Mouse (Mus musculus): ENCODE results near the gene Ybx2. TPM values are rescaled to one million over a fixed set of nuclear protein-coding genes. Genes with fewer than 3 reads are reported as not detected.
A peak's percentile ranks its signal among the peaks of the same experiment; 100 is the strongest.
"Not testable (repeated sequence)": the region's sequence is repeated elsewhere in the genome, so short reads cannot be mapped to it uniquely, and the experiment has no call there.

Ybx2 gene
- polyA plus RNA-seq, 1 experiment from 2014 or later, result 5.0 TPM

DNA sequence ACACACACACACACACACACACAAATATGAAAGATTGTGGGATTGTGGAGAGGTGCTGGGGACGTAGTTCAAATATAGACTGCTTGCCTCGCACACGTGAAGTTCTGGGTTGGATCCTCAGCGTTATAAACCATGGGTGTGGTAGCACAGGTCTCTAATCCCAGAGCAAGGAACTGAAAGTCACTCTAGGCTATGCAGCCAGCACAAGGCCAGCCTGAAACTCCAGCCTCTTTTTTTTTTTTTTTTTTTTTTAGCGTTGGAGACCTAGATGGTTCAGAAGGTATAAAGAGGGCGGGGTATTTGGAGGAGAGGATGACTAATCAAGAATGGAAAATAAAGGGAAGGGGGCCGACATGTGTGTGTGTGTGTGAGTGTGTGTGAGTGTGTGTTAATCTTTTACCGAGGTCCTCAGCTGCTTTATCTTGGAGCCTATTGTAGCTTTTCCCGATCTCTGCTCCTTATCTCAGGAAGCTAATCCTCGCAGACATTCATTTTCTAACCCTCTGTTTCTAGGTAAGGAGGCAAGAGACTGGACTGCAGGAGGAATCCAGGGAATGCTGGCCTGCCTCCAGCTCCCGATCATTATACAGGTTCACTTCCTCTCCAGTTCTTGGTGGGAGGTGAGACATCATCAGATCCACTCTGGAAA lies 17.8 kb downstream of the Ybx2 start:
- H3K27ac ChIP-seq (replicated peaks), result no peak overlapping the region
- WGBS, result 71% methylated on average over 11 of the region's 11 CpGs
- H3K9me3 ChIP-seq, result no peaks in the 10 kb centered on the region
- ATAC-seq (ENCODE audit: low read depth), result no peak
- no peaks in the 10 kb centered on the region for H3K36me3 ChIP-seq
- peaks cover 24% of the 10 kb centered on the region for H3K27me3 ChIP-seq
- peaks cover 4% of the 10 kb centered on the region for H3K4me1 ChIP-seq (replicated peaks)
- H3K9ac ChIP-seq, result no peak overlapping the region
- no peak overlapping the region for H3K4me2 ChIP-seq
- H3K4me3 ChIP-seq, result no peak overlapping the region

DNA sequence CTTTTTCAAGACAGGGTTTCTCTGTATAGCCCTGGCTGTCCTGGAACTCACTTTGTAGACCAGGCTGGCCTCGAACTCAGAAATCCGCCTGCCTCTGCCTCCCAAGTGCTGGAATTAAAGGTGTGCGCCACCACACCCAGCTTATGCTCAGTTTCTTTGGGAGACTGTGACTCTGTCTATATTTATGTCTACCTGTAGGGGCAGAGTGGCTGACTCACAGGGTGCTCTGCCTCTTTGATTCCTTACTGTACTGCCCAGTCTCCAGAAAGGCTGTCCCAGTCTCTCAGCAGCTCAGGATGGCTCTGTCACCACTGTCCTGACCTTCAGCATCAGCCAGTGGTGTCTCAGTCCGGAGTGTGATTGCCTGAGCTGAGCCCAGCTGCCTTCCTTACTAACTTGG lies 20.0 kb downstream of the Ybx2 start:
- not testable (repeated sequence) for ATAC-seq (ENCODE audit: low read depth); H3K27ac ChIP-seq (replicated peaks); H3K36me3 ChIP-seq; H3K4me2 ChIP-seq; H3K4me1 ChIP-seq (replicated peaks); H3K9ac ChIP-seq; H3K4me3 ChIP-seq; H3K9me3 ChIP-seq
- 78% methylated on average over 4 of the region's 4 CpGs for WGBS
- H3K27me3 ChIP-seq, result peaks cover 26% of the 10 kb centered on the region

DNA sequence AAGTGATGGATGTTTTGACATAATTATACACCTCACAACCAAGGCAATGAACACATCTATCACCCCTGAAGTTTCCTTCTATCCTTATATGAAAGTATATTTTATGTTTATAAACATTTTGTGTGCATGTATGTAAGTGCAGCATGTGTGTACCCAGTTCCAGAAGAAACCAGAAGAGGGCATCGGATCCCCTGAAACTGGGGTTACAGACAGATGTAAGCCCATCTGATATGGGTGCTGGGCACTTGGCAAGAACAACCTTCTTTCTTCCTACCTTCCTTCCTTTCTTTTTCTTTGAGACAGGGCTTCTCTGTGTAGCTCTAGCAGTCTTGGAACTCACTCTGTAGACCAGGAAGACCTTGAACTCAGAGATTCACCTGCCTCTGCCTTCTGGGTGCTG lies 20.6 kb downstream of the Ybx2 start:
- Histone ChIP-seq H3K27me3 (peaks cover 29% of the 10 kb centered on the region), H3K4me2 (no peak overlapping the region), H3K9ac (no peak overlapping the region), H3K27ac (replicated peaks) (no peak overlapping the region), H3K9me3 (no peaks in the 10 kb centered on the region), H3K4me1 (replicated peaks) (no peaks in the 10 kb centered on the region), H3K4me3 (no peak overlapping the region), H3K36me3 (no peaks in the 10 kb centered on the region)
- 72% methylated on average over 1 of the region's 1 CpGs for WGBS
- ATAC-seq (ENCODE audit: low read depth), result no peak

DNA sequence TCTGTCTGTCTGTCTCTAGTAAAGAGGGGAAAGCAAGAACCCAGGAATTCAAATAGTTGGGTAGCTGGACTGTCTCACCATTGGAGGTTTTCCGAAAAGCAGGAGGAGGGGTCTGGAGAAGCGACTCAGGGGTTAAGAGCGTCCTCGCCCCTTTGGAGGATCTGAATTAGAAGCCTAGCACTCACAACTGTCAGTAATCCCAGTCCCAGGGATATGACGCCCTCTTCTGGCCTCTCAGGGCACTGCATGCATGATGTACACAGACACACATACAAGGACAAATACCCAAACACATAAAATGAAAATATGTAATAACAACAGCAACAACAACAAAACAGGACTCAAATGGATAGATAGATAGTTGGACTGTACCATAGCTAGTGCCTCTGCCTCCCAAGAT lies 25.0 kb downstream of the Ybx2 start:
- no peak overlapping the region for H3K9ac ChIP-seq
- peaks cover 5% of the 10 kb centered on the region for H3K4me1 ChIP-seq (replicated peaks)
- no peak overlapping the region for H3K4me3 ChIP-seq
- no peak for ATAC-seq (ENCODE audit: low read depth)
- no peaks in the 10 kb centered on the region for H3K36me3 ChIP-seq
- H3K9me3 ChIP-seq, result no peaks in the 10 kb centered on the region
- 32% methylated on average over 5 of the region's 5 CpGs for WGBS
- H3K27me3 ChIP-seq, result peaks cover 70% of the 10 kb centered on the region
- no peak overlapping the region for H3K27ac ChIP-seq (replicated peaks)
- H3K4me2 ChIP-seq, result no peak overlapping the region

DNA sequence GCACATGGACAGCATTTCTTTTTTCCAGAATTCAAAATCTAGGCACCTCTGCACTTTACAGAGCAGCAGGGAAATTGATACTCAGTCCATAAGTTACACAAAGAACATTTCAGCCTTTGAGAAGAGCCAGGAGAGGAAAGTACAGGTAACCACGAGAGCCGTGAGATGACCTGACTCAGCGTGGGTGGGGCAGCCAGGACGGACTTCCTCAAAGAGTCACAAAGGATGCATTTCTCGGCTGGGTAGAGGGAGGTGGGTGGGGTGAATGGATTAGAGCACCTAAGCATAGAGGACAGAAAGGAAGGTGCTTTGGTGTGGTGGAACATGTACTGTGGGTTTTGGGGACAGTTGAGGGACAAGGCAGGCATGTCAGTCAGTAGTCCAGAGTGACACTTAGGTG lies 26.2 kb downstream of the Ybx2 start:
- ATAC-seq (ENCODE audit: low read depth), result no peak
- no peak overlapping the region for H3K4me3 ChIP-seq
- H3K27ac ChIP-seq (replicated peaks), result no peak overlapping the region
- no peaks in the 10 kb centered on the region for H3K9me3 ChIP-seq
- 52% methylated on average over 5 of the region's 5 CpGs for WGBS
- peaks cover 16% of the 10 kb centered on the region for H3K4me1 ChIP-seq (replicated peaks)
- no peaks in the 10 kb centered on the region for H3K36me3 ChIP-seq
- no peak overlapping the region for H3K4me2 ChIP-seq
- no peak overlapping the region for H3K9ac ChIP-seq
- H3K27me3 ChIP-seq, result peaks cover 71% of the 10 kb centered on the region

DNA sequence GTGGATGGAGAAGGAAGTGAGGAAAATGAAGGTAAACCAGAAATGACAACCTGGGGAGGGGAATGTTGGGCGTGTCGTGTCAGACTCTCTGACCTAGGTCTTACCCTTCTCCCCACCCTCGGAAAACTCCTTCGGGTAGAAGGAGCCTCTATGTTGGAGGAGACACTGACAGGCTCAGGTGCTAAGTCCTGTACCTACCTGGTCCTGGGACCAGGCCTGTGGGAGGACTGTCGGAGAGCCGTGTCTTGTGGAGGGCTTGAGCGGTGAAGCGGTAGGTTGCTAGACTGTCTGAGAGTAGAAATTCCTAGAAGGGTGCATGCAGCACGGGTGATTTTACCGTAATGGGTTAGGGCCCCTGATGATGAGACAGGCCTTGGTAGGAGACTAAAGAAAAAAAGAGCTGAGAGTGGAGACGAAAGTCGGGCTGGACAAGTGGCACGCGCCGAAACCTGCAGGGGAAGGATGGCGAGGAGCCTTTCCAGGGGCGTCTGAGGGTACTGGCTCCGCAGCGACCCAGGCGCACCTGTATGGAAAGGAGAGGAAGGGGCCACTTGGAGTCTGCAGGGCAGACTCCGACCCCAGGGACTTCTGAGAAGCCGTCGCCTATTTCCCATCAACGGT lies 29.2 kb downstream of the Ybx2 start, which contains the start of gene Cldn7:
Cldn7 (plus strand) TSS at position 130 of the 621 bp plus-strand sequence.
- H3K4me3 ChIP-seq, result peak within 1 kb of the TSS; percentile 18; the same call in 1 of the 2 replicates
- H3K36me3 ChIP-seq, result peaks cover 23% of the 10 kb centered on the region
- no peaks in the 10 kb centered on the region for H3K9me3 ChIP-seq
- peaks cover 87% of the 10 kb centered on the region for H3K27me3 ChIP-seq
- H3K4me1 ChIP-seq (replicated peaks), result peaks cover 17% of the 10 kb centered on the region
- ATAC-seq (ENCODE audit: low read depth), result no peak
- H3K27ac ChIP-seq (replicated peaks), result no peak within 1 kb of the TSS
- WGBS, result 9% methylated on average over 24 of the region's 24 CpGs
- H3K9ac ChIP-seq, result no peak within 1 kb of the TSS
- H3K4me2 ChIP-seq, result 0 out of 2 replicates have a peak within 1 kb of the TSS, but pooled peaks have one; percentile 22

DNA sequence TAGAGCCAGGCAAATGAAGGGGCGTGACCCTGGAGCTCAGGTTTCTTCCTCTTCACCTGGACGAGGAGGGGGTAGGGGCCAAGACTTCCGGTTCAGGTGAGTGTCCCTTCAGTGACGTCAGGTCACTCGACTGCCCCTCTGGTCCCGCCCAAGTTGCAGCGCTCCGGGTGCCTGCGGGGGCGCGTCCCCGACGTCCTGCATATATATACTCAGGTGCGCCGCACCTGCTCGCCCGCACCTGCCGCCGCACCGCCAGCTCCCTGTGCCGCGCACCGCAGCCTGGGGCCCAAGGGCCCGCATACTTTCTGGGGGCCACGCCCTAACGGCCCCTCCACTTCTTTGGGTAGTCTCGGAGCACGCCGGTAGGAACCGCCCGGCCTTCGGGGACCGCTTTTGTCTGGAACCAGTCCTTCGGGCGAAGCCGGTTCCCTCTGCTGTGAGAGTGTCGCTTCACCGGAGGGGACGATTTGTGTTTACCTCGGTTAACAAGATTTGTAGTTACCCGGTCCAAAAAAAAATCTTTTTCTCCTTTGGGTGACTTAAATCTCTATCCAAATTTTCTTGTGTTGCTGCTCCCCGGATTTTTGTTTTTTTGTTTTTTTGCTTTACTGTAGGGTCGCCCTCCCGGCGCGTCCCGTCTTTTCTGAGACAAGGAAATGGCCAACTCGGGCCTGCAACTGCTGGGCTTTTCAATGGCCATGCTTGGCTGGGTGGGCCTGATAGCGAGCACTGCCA lies 29.8 kb downstream of the Ybx2 start:
- Histone ChIP-seq H3K4me2 (peak overlapping the region; percentile 48; the same call in 1 of the 2 replicates), H3K4me3 (peak overlapping the region; percentile 26), H3K36me3 (peaks cover 30% of the 10 kb centered on the region), H3K27ac (replicated peaks) (no peak overlapping the region), H3K9me3 (no peaks in the 10 kb centered on the region), H3K27me3 (peaks cover 86% of the 10 kb centered on the region), H3K9ac (0 out of 2 replicates have a peak overlapping the region, but pooled peaks have one; percentile 50), H3K4me1 (replicated peaks) (peaks cover 17% of the 10 kb centered on the region)
- ATAC-seq (ENCODE audit: low read depth), result no peak
- WGBS, result 1% methylated on average over 49 of the region's 49 CpGs

DNA sequence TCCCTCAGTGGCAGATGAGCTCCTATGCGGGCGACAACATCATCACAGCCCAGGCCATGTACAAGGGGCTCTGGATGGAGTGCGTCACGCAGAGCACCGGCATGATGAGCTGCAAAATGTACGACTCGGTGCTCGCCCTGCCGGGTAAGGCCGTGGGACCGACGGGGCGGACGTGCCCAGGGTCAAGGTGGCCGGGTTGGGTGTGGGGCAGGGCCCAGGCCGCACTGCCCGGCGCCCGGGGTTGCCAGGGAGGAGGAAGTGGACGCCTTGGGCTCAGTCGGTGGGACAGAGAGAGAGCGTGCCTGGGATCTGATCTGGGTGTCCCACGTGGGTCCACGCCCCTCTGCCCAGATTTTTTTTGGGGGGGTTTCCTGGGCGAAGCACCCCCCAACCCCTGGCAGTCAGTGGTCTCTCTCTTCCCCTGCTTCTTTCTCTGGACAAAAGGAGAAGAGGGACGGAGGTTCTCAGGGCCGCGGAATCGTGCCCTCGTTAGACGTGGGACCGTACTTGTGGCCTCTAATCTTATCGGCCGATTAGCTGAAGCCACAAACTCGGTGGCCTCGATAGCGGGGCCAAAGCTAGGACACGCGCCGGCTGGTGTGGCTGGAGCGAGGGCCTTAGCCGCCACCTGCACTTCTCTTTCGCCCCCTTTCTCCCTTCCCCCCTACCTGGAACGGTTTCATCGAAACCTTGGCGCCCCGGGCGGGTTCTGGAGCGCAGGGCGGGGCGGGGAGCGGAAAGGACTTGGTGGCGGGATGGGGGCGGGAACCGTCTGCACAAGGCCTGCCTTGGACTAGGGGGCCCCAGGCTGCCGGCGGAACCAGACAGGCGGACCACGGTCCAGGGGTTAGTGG lies 30.6 kb downstream of the Ybx2 start:
- H3K27me3 ChIP-seq, result peaks cover 78% of the 10 kb centered on the region
- no peaks in the 10 kb centered on the region for H3K9me3 ChIP-seq
- peak; percentile 62 for ATAC-seq (ENCODE audit: low read depth)
- H3K9ac ChIP-seq, result peak overlapping the region; percentile 50; the same call in 1 of the 2 replicates
- 2% methylated on average over 58 of the region's 59 CpGs for WGBS
- peaks cover 17% of the 10 kb centered on the region for H3K4me1 ChIP-seq (replicated peaks)
- H3K36me3 ChIP-seq, result peaks cover 34% of the 10 kb centered on the region
- peak overlapping the region; percentile 26 for H3K4me3 ChIP-seq
- no peak overlapping the region for H3K27ac ChIP-seq (replicated peaks)
- H3K4me2 ChIP-seq, result peak overlapping the region; percentile 48

DNA sequence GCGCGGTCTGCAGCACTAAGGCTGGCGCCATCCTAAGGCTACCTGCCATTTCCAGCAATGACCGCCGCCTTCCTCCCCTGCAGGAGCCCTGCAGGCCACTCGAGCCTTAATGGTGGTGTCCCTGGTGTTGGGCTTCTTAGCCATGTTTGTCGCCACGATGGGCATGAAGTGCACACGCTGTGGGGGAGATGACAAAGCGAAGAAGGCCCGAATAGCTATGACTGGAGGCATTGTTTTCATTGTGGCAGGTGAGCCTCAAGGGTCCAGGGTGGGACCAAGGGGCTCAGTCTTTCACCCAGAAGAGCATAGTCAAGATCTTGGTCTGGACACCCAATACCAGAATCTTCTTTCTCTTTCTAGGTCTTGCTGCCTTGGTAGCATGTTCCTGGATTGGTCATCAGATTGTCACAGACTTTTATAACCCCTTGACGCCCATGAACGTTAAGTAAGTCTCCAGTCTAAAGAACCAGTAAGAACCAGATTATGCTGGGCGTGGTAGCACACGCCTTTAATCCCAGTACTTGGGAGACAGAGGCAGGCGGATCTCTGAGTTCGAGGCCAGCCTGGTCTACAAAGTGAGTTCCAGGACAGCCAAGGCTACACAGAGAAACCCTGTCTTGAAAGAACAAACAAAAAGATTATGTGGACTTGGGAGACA lies 31.4 kb downstream of the Ybx2 start:
- peak overlapping the region; percentile 26 for H3K4me3 ChIP-seq
- 37% methylated on average over 17 of the region's 17 CpGs for WGBS
- H3K4me2 ChIP-seq, result peak overlapping the region; percentile 48
- ATAC-seq (ENCODE audit: low read depth), result 0 out of 2 replicates have a peak, but pooled peaks have one; percentile 16
- peak overlapping the region; percentile 50; the same call in 1 of the 2 replicates for H3K9ac ChIP-seq
- peaks cover 42% of the 10 kb centered on the region for H3K36me3 ChIP-seq
- no peaks in the 10 kb centered on the region for H3K9me3 ChIP-seq
- no peak overlapping the region for H3K27ac ChIP-seq (replicated peaks)
- peaks cover 17% of the 10 kb centered on the region for H3K4me1 ChIP-seq (replicated peaks)
- peaks cover 71% of the 10 kb centered on the region for H3K27me3 ChIP-seq

DNA sequence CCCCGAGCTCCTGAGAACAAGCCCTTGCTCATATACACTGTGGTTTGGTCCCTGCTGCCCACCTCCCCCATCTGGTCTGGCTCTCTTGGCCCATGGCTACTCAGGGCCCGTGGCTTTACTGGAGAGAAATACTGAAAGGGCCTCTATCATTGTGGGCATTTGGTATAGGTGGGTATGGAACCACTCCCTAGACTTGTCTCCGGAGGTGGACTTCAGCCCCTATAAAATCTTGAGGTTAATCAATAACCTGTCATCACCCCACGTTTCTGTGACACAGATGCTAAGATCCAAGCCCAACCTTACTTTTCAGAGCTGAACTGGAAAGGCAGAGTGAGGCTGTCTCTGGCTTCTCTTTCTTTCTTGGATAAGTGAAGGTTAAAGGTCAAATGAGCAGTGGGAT lies 33.2 kb downstream of the Ybx2 start:
- Histone ChIP-seq H3K27me3 (peaks cover 53% of the 10 kb centered on the region), H3K4me3 (no peak overlapping the region), H3K4me1 (replicated peaks) (peaks cover 17% of the 10 kb centered on the region), H3K27ac (replicated peaks) (no peak overlapping the region), H3K9ac (no peak overlapping the region), H3K9me3 (no peaks in the 10 kb centered on the region), H3K36me3 (peaks cover 60% of the 10 kb centered on the region), H3K4me2 (no peak overlapping the region)
- ATAC-seq (ENCODE audit: low read depth), result no peak
- WGBS, result 89% methylated on average over 4 of the region's 4 CpGs

DNA sequence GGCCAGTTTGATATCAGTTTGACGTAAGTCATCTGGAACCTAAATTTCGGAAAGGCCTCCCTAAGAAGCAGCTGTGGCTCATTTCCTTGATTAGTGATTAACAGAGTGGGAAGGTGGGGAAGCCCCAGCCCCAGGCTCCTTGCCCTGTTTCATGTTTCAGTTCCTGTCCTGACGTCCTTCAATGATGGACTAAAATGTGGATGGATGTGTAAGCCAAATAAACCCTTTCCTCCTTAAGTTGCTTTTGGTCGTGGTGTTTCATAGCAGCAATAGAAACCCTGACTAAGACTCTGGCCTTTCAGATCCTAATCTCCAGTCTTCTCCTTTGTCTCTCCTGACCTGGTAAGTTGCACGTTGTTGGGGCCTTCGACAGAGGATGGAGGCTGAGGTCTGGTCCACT lies 34.6 kb downstream of the Ybx2 start:
- H3K4me1 ChIP-seq (replicated peaks), result peaks cover 16% of the 10 kb centered on the region
- H3K4me2 ChIP-seq, result no peak overlapping the region
- H3K4me3 ChIP-seq, result no peak overlapping the region
- H3K36me3 ChIP-seq, result peaks cover 74% of the 10 kb centered on the region
- no peaks in the 10 kb centered on the region for H3K9me3 ChIP-seq
- no peak overlapping the region for H3K9ac ChIP-seq
- peaks cover 38% of the 10 kb centered on the region for H3K27me3 ChIP-seq
- 88% methylated on average over 6 of the region's 6 CpGs for WGBS
- no peak for ATAC-seq (ENCODE audit: low read depth)
- no peak overlapping the region for H3K27ac ChIP-seq (replicated peaks)

Measured in neural tube, embryonic 13.5 days (tissue).